Mouse (Mus musculus): ENCODE results near the gene Efcc1.
"Not testable (repeated sequence)": the region's sequence is repeated elsewhere in the genome, so short reads cannot be mapped to it uniquely, and the experiment has no call there.

Gene Efcc1

GRCm38 (mm10) chr6:87743281-87743680 lies 12.6 kb downstream of the Efcc1 start:
- no peak for DNase-seq (ENCODE audit: low read depth, low spot score)

GRCm38 (mm10) chr6:87744632-87745031 lies 14.0 kb downstream of the Efcc1 start:
- no peak for DNase-seq (ENCODE audit: low read depth, low spot score)

DNA sequence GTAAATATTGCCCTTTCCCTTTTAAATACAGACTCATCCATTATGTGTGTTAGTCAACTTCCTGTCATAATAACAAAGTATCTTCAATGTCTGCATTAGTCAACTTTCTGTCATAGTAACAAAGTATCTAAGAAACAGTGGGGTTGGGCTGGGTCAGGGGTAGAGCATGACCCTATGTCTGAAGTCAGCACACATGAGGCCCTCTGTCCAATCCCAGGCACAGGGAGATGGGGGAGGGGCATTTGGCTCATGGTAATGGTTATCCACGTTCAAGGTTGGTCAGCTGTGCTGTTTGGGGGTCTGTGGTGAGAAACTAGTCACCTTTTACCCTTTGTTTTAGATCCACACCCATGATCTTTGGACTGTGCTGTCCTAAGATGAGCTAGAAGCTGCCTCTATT lies 14.6 kb downstream of the Efcc1 start:
- peak; percentile 69 for DNase-seq (ENCODE audit: low read depth, low spot score)

GRCm38 (mm10) chr6:87746059-87746458 lies 15.4 kb downstream of the Efcc1 start:
- DNase-seq (ENCODE audit: low read depth, low spot score) = peak; percentile 65

DNA sequence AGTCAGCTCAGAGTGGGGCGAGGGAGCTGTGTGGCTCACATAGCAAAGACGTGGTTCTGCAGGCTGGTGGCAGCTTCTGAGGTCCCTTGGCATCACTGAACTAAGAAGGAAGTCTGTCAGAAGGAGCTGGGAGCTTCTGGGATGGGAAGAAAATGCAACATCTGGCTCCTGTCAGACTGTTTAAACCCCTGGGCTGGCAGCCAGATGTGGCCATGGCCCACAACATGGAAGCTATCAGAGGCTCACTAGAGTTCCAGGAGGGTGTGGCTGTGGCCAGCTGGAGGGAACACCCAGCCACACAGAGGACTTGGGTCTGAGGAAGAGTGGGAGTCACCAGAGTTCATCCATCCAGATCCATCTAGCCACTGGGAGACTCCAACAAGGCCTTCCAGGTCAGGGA lies 16.2 kb downstream of the Efcc1 start:
- peak; percentile 92 for DNase-seq (ENCODE audit: low read depth, low spot score)

- no peak for DNase-seq (ENCODE audit: low read depth, low spot score)
Measured at GRCm38 (mm10) chr6:87748078-87748477, 17.4 kb downstream of the Efcc1 start.

- peak; percentile 69 for DNase-seq (ENCODE audit: low read depth, low spot score)
Measured at GRCm38 (mm10) chr6:87748531-87748930, 17.9 kb downstream of the Efcc1 start.

GRCm38 (mm10) chr6:87750184-87750910 lies 19.7 kb downstream of the Efcc1 start:
- DNase-seq (ENCODE audit: low read depth, low spot score) = no peak

DNA sequence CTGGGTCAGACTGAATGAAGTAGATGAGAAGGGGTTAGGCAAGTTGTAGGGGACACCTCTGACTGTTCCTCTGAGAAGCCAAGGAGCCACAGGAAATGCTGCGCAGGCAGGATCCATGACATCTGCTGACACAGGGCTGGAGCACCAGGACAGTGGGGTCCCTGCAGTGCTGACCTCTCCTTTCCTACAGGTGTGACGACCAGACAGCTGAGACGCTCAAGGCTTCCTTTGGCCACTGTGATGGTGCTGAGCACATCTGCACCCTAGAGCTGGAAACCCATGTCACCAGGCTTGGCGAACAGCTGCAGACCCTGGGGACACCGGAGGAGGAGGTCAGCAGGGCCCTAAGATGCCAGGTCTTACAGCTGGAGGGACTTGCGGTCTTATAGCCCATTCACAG lies 20.9 kb downstream of the Efcc1 start:
- no peak for DNase-seq (ENCODE audit: low read depth, low spot score)

GRCm38 (mm10) chr6:87755196-87755595 lies 24.5 kb downstream of the Efcc1 start:
- DNase-seq (ENCODE audit: low read depth, low spot score) = peak; percentile 58

DNA sequence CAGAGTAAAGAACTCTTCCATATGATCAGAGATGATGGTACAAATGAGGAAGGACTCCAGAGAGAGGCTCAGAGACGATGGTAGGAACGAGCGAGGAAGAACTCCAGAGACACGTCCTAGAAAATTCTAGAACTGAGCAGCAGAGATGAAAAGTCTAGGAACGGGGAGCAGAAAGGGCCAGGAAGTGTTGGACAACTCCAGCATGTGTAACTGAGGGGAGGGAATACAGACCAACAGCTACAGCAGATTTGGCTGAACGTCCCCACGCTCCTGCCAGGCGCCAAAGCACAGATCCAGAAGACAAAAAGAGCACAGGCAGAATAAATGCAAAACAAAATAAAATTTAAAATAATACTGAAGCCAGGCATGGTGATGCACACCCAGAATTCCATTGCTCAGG lies 26.2 kb downstream of the Efcc1 start:
- no peak for DNase-seq (ENCODE audit: low read depth, low spot score)

DNA sequence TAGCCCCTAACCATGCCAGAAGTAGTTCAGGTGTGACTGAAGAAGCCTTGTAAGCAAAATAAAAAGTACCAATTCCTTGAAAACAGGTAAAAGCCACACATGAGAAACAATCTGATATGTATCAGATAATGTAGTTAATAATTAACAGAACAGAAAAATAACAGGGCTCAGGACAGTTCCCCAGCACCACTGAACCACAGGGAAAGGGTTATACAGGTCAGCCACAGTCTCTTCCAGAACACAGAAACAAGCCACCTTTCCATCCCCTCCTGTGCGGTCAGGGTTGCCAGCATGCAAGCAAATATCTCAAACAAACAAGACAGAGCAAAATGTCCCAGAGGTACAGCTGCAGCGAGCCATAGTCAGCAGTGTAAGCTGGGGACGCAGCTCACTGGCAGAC lies 28.7 kb downstream of the Efcc1 start:
- no peak for DNase-seq (ENCODE audit: low read depth, low spot score)

- no peak for DNase-seq (ENCODE audit: low read depth, low spot score)
Measured at GRCm38 (mm10) chr6:87759850-87760249, 29.2 kb downstream of the Efcc1 start.

GRCm38 (mm10) chr6:87762161-87762560 lies 31.5 kb downstream of the Efcc1 start:
- no peak for DNase-seq (ENCODE audit: low read depth, low spot score)

GRCm38 (mm10) chr6:87763376-87764280 lies 33.0 kb downstream of the Efcc1 start:
- DNase-seq (ENCODE audit: low read depth, low spot score) = peak; percentile 68

DNA sequence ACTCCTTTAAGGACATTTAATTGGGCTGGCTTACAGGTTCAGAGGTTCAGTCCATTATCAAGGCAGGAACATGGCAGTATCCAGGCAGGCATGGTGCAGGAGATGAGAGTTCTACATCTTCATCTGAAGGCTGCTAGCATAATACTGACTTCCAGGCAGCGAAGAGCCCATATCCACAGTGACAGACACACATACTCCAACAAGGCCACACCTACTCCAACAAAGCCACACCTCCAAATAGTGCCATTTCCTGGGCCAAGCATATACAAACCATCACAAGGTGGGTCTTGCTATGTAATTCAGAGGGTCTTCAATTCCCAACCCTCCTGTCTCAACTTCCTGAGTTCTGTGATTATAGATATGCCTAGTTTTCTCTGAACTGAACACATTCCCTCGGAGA lies 33.6 kb downstream of the Efcc1 start:
- DNase-seq (ENCODE audit: low read depth, low spot score) = not testable (repeated sequence)

- DNase-seq (ENCODE audit: low read depth, low spot score) = peak; percentile 73
Measured at GRCm38 (mm10) chr6:87770626-87771025, 40.0 kb downstream of the Efcc1 start.

DNA sequence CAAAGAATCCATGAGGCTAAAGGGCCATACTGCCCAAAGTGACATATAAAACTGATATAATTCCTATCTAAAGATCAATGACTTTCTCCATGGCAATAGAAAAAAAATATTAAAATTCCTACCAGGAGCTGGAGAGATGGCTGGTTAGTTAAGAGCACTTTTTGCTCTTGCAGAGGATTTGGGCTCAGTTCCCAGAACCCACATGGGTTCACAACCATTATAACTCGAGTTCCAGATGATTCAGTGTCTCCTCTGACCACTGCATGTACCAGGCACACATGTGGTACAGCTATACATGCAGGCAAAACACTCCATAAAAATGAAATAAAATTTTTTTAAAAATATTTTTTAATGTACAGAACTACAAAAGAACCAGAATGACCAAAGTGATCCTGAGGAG lies 43.8 kb downstream of the Efcc1 start:
- peak; percentile 59 for DNase-seq (ENCODE audit: low read depth, low spot score)

DNA sequence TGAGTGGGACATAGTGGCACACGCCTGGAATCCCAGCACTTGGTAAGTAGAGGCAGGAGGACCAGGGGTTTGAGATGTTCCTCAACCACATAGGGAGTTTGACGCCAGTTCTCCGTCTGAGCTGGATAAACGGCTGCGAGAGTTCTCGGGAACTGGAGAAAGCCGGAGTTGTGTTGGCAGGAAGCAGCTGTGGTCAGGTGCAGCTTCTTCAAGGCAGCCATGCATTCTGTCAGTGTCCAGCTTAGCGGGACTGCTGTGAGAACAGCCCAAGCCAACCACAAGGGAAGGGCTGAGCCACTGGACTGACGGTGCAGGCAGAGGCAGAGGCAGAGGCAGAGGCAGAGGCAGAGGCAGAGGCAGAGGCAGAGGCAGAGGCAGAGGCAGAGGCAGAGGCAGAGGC lies 44.2 kb downstream of the Efcc1 start:
- no peak for DNase-seq (ENCODE audit: low read depth, low spot score)

DNA sequence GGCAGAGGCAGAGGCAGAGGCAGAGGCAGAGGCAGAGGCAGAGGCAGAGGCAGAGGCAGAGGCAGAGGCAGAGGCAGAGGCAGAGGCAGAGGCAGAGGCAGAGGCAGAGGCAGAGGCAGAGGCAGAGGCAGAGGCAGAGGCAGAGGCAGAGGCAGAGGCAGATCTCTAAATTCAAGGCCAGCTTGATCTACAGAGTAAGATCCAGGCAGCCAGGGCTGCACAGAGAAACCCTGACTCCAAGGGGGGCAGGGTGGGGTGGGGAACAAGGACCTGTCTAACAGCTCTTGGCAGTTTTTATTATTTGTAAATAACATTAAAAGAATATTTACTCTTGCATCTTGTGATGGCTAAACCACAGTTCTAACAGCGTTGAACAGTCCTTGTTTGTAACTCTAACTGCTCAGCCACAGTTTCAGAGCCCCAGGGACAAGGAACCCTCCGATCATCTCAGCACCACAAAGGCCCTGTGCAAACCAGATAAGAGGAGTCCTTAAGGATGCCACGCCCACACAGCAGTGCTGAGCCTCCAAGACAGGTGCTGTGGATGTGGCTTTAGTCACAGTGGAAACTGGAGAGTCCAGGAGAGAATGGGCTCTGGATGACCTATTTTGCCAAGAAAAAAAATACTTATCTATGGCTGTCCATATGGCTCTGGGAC lies 45.0 kb downstream of the Efcc1 start:
- DNase-seq (ENCODE audit: low read depth, low spot score) = no peak

DNA sequence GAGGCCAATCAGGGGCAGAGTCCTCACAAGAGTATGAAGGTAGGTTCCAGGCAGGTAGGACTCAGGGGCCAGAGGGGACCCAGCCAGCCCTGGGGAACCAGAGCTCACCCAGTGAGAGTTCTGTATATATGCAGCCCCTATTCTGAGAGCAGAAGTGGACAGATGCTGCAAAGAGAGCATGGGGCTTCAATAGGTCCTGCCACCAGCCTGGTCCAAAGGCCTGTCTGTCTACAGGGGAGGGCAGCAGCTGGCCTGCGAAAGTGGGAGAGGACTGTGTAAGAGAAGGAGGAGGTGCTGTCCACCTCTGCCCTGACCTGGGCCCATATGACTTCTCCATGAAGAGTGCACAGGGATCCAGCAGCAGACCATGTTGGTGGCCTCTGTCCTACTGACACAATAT lies 46.0 kb downstream of the Efcc1 start:
- no peak for DNase-seq (ENCODE audit: low read depth, low spot score)

DNA sequence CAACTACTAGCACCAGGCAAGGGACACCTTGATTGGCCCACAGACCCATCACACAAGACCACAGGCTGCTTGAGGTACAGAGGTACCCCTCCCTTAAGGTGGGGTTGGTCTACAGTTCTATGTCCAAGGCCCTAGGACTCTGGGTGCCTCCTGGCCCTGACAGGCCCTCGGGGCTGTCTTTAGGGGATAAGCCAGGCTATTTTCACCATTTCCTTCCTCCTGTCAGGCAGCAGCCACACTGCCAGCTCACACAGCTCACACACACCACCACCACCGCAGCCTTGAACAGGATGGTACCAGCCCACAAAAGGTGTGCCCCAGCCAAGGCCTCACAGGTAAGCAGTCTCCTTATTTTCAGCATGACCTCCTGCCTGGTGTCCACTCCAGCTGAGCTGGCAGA lies 47.2 kb downstream of the Efcc1 start, which contains the start of gene Gp9:
Gene Gp9, plus strand, starts transcription at position 231 of the 400 bp plus-strand sequence.
- DNase-seq (ENCODE audit: low read depth, low spot score) = no peak

Measured in 3T3-L1 (cell line).